Mouse (Mus musculus): ENCODE data around the gene Inha.

DNA sequence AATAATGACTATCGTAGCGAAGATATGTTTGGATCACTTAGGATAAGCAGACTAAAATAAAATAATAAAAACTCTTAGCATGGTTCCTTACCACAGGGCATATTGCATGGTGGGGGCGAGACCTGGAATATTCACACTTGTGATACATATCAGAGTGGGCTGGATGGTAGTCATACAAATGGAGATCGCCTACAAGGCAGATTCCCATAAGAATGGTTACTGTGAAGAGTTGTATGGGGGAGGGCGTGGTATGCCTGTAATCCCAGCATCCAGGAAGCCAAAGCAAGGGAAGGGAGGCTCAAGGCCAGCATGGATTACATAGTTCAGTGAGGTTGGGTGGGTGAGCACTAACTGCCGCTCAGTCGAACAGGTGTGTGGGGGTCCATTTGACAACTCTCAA lies 26.1 kb upstream of the Inha start:
- TF ChIP-seq CTCF (IDR thresholded peaks at IDR 0.05; ENCODE audit: borderline replicate concordance, extremely low read depth, insufficient read depth, insufficient read length) = no peak
- no peak for TF ChIP-seq POLR2A (IDR thresholded peaks at IDR 0.05; ENCODE audit: borderline replicate concordance, extremely low read depth, insufficient read depth, insufficient read length, poor library complexity, severe bottlenecking)

Data from brain, embryonic 14.5 days (tissue).